Mouse (Mus musculus): Measurements from ENCODE around the gene Cenpb. TPM values are rescaled to one million over a fixed set of nuclear protein-coding genes. Genes with fewer than 3 reads are reported as not detected.
A peak's percentile ranks its signal among the peaks of the same experiment; 100 is the strongest.

The Cenpb gene
- polyA plus RNA-seq, 1 experiment from 2014 or later = 108 TPM

GRCm38 (mm10) chr2:131208356-131208755 is 28.5 kb upstream of the Cenpb start:
- Histone ChIP-seq H3K36me3 (ENCODE audit: inconsistent target) (peaks cover 11% of the 10 kb centered on the region; the same call in 1 of the 2 replicates), H3K27ac (peak overlapping the region; percentile 98), H3K79me2 (ENCODE audit: inconsistent target) (peaks cover 19% of the 10 kb centered on the region; the same call in 1 of the 2 replicates), H3K4me3 (ENCODE audit: inconsistent target) (no peak overlapping the region)
- WGBS (ENCODE audit: missing documents) = 100% methylated on average over 2 of the region's 2 CpGs

- Histone ChIP-seq H3K4me3 (ENCODE audit: inconsistent target) (no peak within 1 kb of the TSS; the same call in 1 of the 2 replicates), H3K27ac (peak within 1 kb of the TSS; percentile 97), H3K79me2 (ENCODE audit: inconsistent target) (peaks cover 7% of the 10 kb centered on the region; the same call in 1 of the 2 replicates), H3K36me3 (ENCODE audit: inconsistent target) (no peaks in the 10 kb centered on the region)
- WGBS (ENCODE audit: missing documents) = 55% methylated on average over 4 of the region's 4 CpGs
Observed at GRCm38 (mm10) chr2:131206778-131207177, 26.9 kb upstream of the Cenpb start, which contains the start of gene Ap5s1. Gene Ap5s1 (plus strand): TSS chr2:131207078.

- Histone ChIP-seq H3K36me3 (ENCODE audit: inconsistent target) (no peaks in the 10 kb centered on the region), H3K4me3 (ENCODE audit: inconsistent target) (no peak overlapping the region), H3K27ac (peak overlapping the region; percentile 97), H3K79me2 (ENCODE audit: inconsistent target) (no peaks in the 10 kb centered on the region)
- 83% methylated on average over 8 of the region's 8 CpGs for WGBS (ENCODE audit: missing documents)
Observed at GRCm38 (mm10) chr2:131205521-131206182, 25.8 kb upstream of the Cenpb start.

GRCm38 (mm10) chr2:131204410-131204981 is 24.6 kb upstream of the Cenpb start:
- H3K4me3 ChIP-seq (ENCODE audit: inconsistent target) = no peak overlapping the region
- no peaks in the 10 kb centered on the region for H3K79me2 ChIP-seq (ENCODE audit: inconsistent target)
- H3K36me3 ChIP-seq (ENCODE audit: inconsistent target) = no peaks in the 10 kb centered on the region
- 12% methylated on average over 5 of the region's 7 CpGs for WGBS (ENCODE audit: missing documents)
- H3K27ac ChIP-seq = peak overlapping the region; percentile 97

- Histone ChIP-seq H3K27ac (peak overlapping the region; percentile 97), H3K36me3 (ENCODE audit: inconsistent target) (no peaks in the 10 kb centered on the region), H3K4me3 (ENCODE audit: inconsistent target) (no peak overlapping the region), H3K79me2 (ENCODE audit: inconsistent target) (no peaks in the 10 kb centered on the region)
- WGBS (ENCODE audit: missing documents) = 82% methylated on average over 6 of the region's 6 CpGs
Observed at GRCm38 (mm10) chr2:131203816-131204409, 24.0 kb upstream of the Cenpb start.

GRCm38 (mm10) chr2:131201262-131201661 is 21.4 kb upstream of the Cenpb start:
- Histone ChIP-seq H3K36me3 (ENCODE audit: inconsistent target) (no peaks in the 10 kb centered on the region), H3K4me3 (ENCODE audit: inconsistent target) (no peak overlapping the region), H3K27ac (no peak overlapping the region), H3K79me2 (ENCODE audit: inconsistent target) (no peaks in the 10 kb centered on the region)
- 94% methylated on average over 3 of the region's 3 CpGs for WGBS (ENCODE audit: missing documents)

- Histone ChIP-seq H3K27ac (no peak overlapping the region), H3K4me3 (ENCODE audit: inconsistent target) (no peak overlapping the region), H3K36me3 (ENCODE audit: inconsistent target) (no peaks in the 10 kb centered on the region), H3K79me2 (ENCODE audit: inconsistent target) (no peaks in the 10 kb centered on the region)
- 91% methylated on average over 2 of the region's 2 CpGs for WGBS (ENCODE audit: missing documents)
Observed at GRCm38 (mm10) chr2:131200710-131201109, 20.8 kb upstream of the Cenpb start.

GRCm38 (mm10) chr2:131196606-131197316 is 16.9 kb upstream of the Cenpb start:
- WGBS (ENCODE audit: missing documents) = 76% methylated on average over 13 of the region's 16 CpGs
- no peak overlapping the region for H3K27ac ChIP-seq
- peaks cover 16% of the 10 kb centered on the region; the same call in 1 of the 2 replicates for H3K36me3 ChIP-seq (ENCODE audit: inconsistent target)
- no peaks in the 10 kb centered on the region for H3K79me2 ChIP-seq (ENCODE audit: inconsistent target)
- no peak overlapping the region for H3K4me3 ChIP-seq (ENCODE audit: inconsistent target)

GRCm38 (mm10) chr2:131191005-131191390 is 11.1 kb upstream of the Cenpb start:
- H3K79me2 ChIP-seq (ENCODE audit: inconsistent target) = peaks cover 23% of the 10 kb centered on the region
- WGBS (ENCODE audit: missing documents) = 68% methylated on average over 4 of the region's 7 CpGs
- no peak overlapping the region for H3K4me3 ChIP-seq (ENCODE audit: inconsistent target)
- H3K36me3 ChIP-seq (ENCODE audit: inconsistent target) = peaks cover 16% of the 10 kb centered on the region; the same call in 1 of the 2 replicates
- no peak overlapping the region for H3K27ac ChIP-seq

GRCm38 (mm10) chr2:131190344-131191004 is 10.6 kb upstream of the Cenpb start:
- WGBS (ENCODE audit: missing documents) = 97% methylated on average over 9 of the region's 10 CpGs
- Histone ChIP-seq H3K4me3 (ENCODE audit: inconsistent target) (no peak overlapping the region), H3K79me2 (ENCODE audit: inconsistent target) (peaks cover 23% of the 10 kb centered on the region), H3K27ac (no peak overlapping the region), H3K36me3 (ENCODE audit: inconsistent target) (peaks cover 16% of the 10 kb centered on the region; the same call in 1 of the 2 replicates)

- WGBS (ENCODE audit: missing documents) = 68% methylated on average over 5 of the region's 5 CpGs
- Histone ChIP-seq H3K27ac (peak overlapping the region; percentile 13; the same call in 1 of the 2 replicates), H3K36me3 (ENCODE audit: inconsistent target) (peaks cover 16% of the 10 kb centered on the region; the same call in 1 of the 2 replicates), H3K79me2 (ENCODE audit: inconsistent target) (peaks cover 23% of the 10 kb centered on the region), H3K4me3 (ENCODE audit: inconsistent target) (no peak overlapping the region)
Observed at GRCm38 (mm10) chr2:131189521-131190309, 9.8 kb upstream of the Cenpb start.

- peak overlapping the region; percentile 70; the same call in 1 of the 2 replicates for H3K4me3 ChIP-seq (ENCODE audit: inconsistent target)
- H3K79me2 ChIP-seq (ENCODE audit: inconsistent target) = peaks cover 23% of the 10 kb centered on the region
- 98% methylated on average over 5 of the region's 5 CpGs for WGBS (ENCODE audit: missing documents)
- peaks cover 6% of the 10 kb centered on the region; the same call in 1 of the 2 replicates for H3K36me3 ChIP-seq (ENCODE audit: inconsistent target)
- no peak overlapping the region for H3K27ac ChIP-seq
Observed at GRCm38 (mm10) chr2:131188311-131188710, 8.4 kb upstream of the Cenpb start.

GRCm38 (mm10) chr2:131187602-131187922 is 7.7 kb upstream of the Cenpb start:
- Histone ChIP-seq H3K27ac (peak overlapping the region; percentile 68), H3K4me3 (ENCODE audit: inconsistent target) (peak overlapping the region; percentile 70), H3K79me2 (ENCODE audit: inconsistent target) (peaks cover 23% of the 10 kb centered on the region), H3K36me3 (ENCODE audit: inconsistent target) (no peaks in the 10 kb centered on the region; the same call in 1 of the 2 replicates)
- 67% methylated on average over 3 of the region's 3 CpGs for WGBS (ENCODE audit: missing documents)
